Mouse (Mus musculus) midbrain, embryonic 16.5 days (tissue): ENCODE measurements around the gene Zfp800. TPM values are rescaled to one million over a fixed set of nuclear protein-coding genes. Genes with fewer than 3 reads are reported as not detected.

Source experiments
- ATAC-seq: fragments of 200-750 bp; cut with Nextera tagmentation; 2 replicates; pipeline ENCODE4 v1.8.0; 2017; ENCODE audit warnings: moderate TSS enrichment
- H3K27ac ChIP-seq: fragments of 300-500 bp; sonication (generic); 2 replicates; pipeline ENCODE4 v1.5.1; 2014; ENCODE audit warnings: mild to moderate bottlenecking, low read length, mixed read lengths
- H3K27me3 ChIP-seq: fragments of 300-500 bp; sonication (generic); 2 replicates; pipeline ENCODE4 v1.6.1; 2014; ENCODE audit warnings: low read depth, low read length, mixed read lengths; ENCODE audit not compliant: control insufficient read depth, insufficient read depth
- H3K36me3 ChIP-seq: fragments of 300-500 bp; sonication (generic); 2 replicates; pipeline ENCODE4 v1.6.1; 2014; ENCODE audit warnings: mild to moderate bottlenecking, low read length, moderate library complexity, mixed read lengths; ENCODE audit not compliant: control insufficient read depth, insufficient read depth
- H3K4me1 ChIP-seq: fragments of 300-500 bp; sonication (generic); 2 replicates; pipeline ENCODE4 v1.6.1; 2014; ENCODE audit warnings: mild to moderate bottlenecking, low read length, mixed read lengths; ENCODE audit not compliant: control insufficient read depth, insufficient read depth
- H3K4me2 ChIP-seq: fragments of 300-500 bp; sonication (generic); 2 replicates; pipeline ENCODE4 v1.6.1; 2014; ENCODE audit warnings: mild to moderate bottlenecking, low read length, mixed read lengths
- H3K4me3 ChIP-seq: fragments of 300-500 bp; sonication (generic); 2 replicates; pipeline ENCODE4 v1.5.1; 2014; ENCODE audit warnings: low read depth, mild to moderate bottlenecking, low read length, moderate library complexity, mixed read lengths
- H3K9ac ChIP-seq: fragments of 300-500 bp; sonication (generic); 2 replicates; pipeline ENCODE4 v1.6.1; 2014; ENCODE audit warnings: low read depth, low read length, mixed read lengths
- H3K9me3 ChIP-seq: fragments of 300-500 bp; sonication (generic); replicated peaks from 2 replicates; pipeline ENCODE4 v1.6.1; 2014; ENCODE audit warnings: mild to moderate bottlenecking, low read length, mixed read lengths; ENCODE audit not compliant: control insufficient read depth, poor library complexity, severe bottlenecking
- WGBS: fragments of 180-500 bp; shearing (Covaris S2); extraction: QIAGEN DNeasy Blood & Tissue Kit; methylation state at CpG from one replicate; pipeline ENCODE4 v1.1.7; 2014; 5-methylcytosine and 5-hydroxymethylcytosine counted together
- polyA plus RNA-seq: library from polyadenylated mRNA; unstranded; fragments of >200 nt; fragmentation: Nextera tagmentation; extraction: Ambion mirVana; gene quantifications from 2 replicates; pipeline ENCODE4 v1.2.1, GENCODE M21; 2015

The Zfp800 gene
- polyA plus RNA-seq, 1 experiment from 2014 or later: 16.6 TPM

DNA sequence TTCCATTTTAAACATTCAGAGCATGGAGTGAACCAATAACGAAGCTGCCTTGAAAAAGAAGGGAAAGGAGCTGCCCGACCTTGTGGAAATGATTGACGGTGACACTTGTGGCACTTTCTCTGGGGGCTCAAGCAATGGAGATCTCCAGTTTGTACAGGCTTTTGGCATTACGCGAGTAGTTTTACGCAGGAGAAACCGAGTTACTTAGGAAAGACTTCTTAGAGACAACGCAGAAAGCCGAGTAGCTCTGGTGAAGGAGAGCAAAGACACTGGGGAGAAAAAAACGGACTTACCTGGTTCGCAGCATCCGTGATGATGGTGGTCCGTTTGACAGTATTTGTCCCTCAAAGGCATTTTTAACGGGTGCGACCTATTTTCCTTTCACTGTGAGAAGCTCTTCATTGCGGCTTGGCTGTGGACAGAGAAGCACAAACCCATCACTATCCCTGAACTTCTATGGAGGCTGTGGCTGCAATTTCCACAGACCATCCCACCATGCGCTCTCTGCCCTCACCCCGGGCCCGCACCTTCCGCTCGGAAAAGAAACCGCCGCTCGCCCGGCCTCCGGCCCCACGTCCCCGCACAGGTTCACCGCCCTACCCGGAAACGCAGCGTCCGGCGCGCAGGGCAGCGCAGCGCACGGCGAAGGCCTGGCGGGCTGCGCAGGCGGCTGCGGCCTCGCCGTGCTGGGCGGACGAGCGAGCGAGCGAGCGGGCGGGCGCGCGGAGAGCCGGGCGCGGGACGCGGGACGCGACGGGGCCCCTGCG lies 137.2 kb downstream of the Zfp800 start:
- Histone ChIP-seq H3K9ac (peak overlapping the region; percentile 80), H3K36me3 (no peaks in the 10 kb centered on the region), H3K4me3 (peak overlapping the region; percentile 98), H3K4me2 (peak overlapping the region; percentile 97), H3K27ac (peak overlapping the region; percentile 85), H3K27me3 (no peaks in the 10 kb centered on the region), H3K4me1 (peaks cover 9% of the 10 kb centered on the region), H3K9me3 (no peaks in the 10 kb centered on the region)
- WGBS: under 1% methylated on average over 55 of the region's 64 CpGs
- ATAC-seq: no peak; the same call in 1 of the 2 replicates

DNA sequence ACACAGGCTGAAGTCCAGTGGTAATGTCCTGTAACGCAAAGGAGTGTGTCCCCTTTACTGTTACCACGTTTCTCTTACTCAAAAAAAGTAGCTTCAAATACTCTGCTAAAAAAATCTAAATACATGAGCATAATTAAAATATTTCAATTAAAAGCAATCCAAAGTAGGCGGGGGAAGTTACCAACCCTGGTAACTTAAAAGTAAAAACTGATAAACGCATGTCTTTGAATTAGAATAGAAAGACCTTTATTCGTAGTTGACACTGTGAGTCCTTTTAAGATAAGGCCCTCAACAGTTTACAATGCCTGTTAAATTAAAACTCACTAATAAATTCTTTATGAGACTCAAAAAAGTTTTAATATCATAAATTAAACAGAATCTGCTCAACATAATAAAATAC lies 138.1 kb downstream of the Zfp800 start:
- H3K4me3 ChIP-seq: no peak overlapping the region
- H3K27me3 ChIP-seq: no peaks in the 10 kb centered on the region
- H3K27ac ChIP-seq: no peak overlapping the region
- 93% methylated on average over 5 of the region's 5 CpGs for WGBS
- no peaks in the 10 kb centered on the region for H3K9me3 ChIP-seq
- ATAC-seq: no peak
- no peak overlapping the region for H3K4me2 ChIP-seq
- H3K36me3 ChIP-seq: no peaks in the 10 kb centered on the region
- no peak overlapping the region for H3K9ac ChIP-seq
- H3K4me1 ChIP-seq: peaks cover 9% of the 10 kb centered on the region

DNA sequence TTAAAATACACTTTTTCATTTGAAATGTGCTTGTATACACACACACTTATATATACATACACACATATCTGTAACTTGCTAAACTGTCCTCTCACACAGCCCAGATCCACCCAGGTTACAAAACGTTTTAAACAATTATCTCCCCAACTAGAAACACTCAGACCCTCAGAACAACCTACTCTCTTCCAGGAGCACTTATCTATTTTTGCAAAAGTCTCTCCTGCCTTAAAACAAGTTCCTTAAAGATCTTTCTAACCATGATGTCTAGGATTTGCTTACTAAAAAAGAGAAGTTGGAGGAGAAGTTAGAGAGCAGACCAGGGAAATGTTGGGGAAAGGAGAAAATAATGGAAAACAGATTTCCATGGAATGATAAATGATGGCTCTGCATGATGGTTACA lies 139.4 kb downstream of the Zfp800 start:
- Histone ChIP-seq H3K27ac (no peak overlapping the region), H3K9me3 (no peaks in the 10 kb centered on the region), H3K27me3 (no peaks in the 10 kb centered on the region), H3K36me3 (peaks cover 2% of the 10 kb centered on the region; the same call in 1 of the 2 replicates), H3K4me1 (peaks cover 9% of the 10 kb centered on the region), H3K4me2 (no peak overlapping the region), H3K9ac (no peak overlapping the region), H3K4me3 (no peak overlapping the region)
- 73% methylated on average over 1 of the region's 1 CpGs for WGBS
- ATAC-seq: no peak

DNA sequence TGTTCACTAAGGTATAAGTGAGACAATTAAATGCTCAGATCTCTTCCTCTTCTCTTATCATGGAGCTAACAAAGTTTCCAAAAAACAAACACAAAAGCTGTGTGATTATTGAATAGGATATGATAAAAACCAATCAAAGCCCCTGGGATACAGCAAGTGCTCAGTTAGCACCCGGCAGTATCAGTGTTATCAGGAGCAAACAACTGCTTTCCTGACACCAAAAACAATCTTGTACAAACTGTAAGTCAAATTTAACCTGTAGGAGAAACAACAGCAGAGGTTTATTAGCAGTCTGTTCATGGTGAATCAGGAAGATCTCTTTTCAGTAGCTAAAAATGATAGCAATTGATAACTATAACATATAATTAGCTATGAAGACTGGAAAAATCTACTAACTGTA lies 140.0 kb downstream of the Zfp800 start:
- peaks cover 2% of the 10 kb centered on the region; the same call in 1 of the 2 replicates for H3K36me3 ChIP-seq
- no peak overlapping the region for H3K9ac ChIP-seq
- H3K4me1 ChIP-seq: peaks cover 9% of the 10 kb centered on the region
- no peak overlapping the region for H3K4me2 ChIP-seq
- no peaks in the 10 kb centered on the region for H3K9me3 ChIP-seq
- H3K27ac ChIP-seq: no peak overlapping the region
- H3K27me3 ChIP-seq: no peaks in the 10 kb centered on the region
- no peak overlapping the region for H3K4me3 ChIP-seq
- WGBS: 97% methylated on average over 1 of the region's 1 CpGs
- no peak for ATAC-seq

DNA sequence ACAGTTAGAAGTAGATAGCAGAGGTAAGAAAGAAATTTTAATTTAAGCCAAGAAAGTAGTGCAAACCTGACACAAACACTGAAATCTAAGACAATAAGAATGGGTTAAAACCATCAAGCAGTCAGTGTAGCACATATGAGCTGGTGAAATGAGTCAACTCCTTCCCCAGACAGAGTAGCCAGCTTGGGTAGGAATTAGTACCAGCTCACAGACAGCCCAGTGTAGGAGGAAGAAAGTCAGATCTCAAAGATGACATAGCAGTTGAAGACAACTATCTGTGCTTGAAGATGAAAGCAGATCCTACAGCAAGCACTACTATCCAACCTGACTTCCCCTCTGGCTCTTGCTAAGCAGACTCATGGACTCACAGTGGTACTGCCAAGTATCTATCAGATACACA lies 145.0 kb downstream of the Zfp800 start:
- no peak for ATAC-seq
- Histone ChIP-seq H3K4me1 (no peaks in the 10 kb centered on the region), H3K27ac (no peak overlapping the region), H3K36me3 (peaks cover 2% of the 10 kb centered on the region; the same call in 1 of the 2 replicates), H3K4me2 (no peak overlapping the region), H3K27me3 (no peaks in the 10 kb centered on the region), H3K9me3 (no peaks in the 10 kb centered on the region), H3K4me3 (no peak overlapping the region), H3K9ac (no peak overlapping the region)

DNA sequence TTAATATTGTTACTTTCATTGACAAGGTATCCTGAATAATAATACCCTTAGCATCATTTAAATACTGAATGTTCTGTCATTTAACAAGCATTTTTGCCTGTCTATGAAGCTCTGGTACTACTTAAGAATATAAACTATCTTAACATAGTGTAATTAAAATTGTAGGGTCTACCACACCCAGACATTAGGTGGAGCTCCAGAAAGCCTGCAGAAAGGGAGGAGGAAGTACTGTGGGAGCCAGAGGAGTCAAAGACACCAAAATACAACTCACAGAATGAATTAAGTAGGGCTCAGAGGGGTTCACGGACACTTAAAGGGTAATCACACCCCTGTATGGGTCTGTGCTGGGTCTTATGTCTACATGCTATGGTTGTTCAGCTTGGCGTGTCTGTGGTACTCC lies 149.6 kb downstream of the Zfp800 start:
- no peak overlapping the region for H3K4me3 ChIP-seq

DNA sequence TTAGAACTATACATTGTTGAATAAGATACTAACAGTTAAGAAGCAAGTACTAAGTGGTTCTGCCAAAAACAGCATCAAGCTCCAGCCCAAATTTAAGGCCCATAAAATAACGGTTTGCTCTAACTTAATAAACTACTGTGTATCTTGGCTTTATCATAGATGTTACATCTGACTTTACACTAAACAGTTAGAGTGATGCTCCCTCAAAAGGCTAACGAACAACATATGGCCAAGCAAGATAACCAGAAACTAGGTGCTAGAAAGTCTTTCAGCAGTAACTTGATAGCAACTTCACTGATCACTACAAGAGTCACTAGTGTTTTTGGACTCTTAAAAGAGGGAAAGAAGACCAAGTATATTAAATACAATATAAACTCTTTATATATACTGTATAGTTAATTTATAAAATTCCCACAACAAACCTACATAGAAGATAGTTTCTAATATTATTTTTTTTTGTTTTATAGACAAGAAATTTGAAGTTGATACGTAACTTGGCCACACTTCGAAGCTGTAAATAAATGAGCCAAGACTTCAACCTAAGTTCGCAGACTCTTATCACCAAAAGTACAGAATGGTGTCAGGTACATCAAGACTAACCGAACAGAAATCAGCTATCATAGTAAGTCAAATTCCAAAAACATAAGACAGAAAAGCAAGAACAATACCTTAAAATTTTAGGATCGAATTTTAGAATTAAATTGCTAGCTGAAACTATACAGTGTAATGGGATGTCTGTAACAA lies 165.0 kb downstream of the Zfp800 start:
- H3K4me1 ChIP-seq: no peaks in the 10 kb centered on the region
- no peak for ATAC-seq
- H3K27ac ChIP-seq: no peak overlapping the region
- WGBS: 96% methylated on average over 7 of the region's 7 CpGs
- no peaks in the 10 kb centered on the region for H3K9me3 ChIP-seq
- H3K4me2 ChIP-seq: no peak overlapping the region
- peaks cover 2% of the 10 kb centered on the region; the same call in 1 of the 2 replicates for H3K36me3 ChIP-seq
- H3K4me3 ChIP-seq: no peak overlapping the region
- no peaks in the 10 kb centered on the region for H3K27me3 ChIP-seq
- H3K9ac ChIP-seq: no peak overlapping the region

More for the DNA sequence above, 149.6 kb downstream of the Zfp800 start:
- no peaks in the 10 kb centered on the region for H3K9me3 ChIP-seq
- H3K27me3 ChIP-seq: no peaks in the 10 kb centered on the region
- H3K9ac ChIP-seq: no peak overlapping the region
- no peak overlapping the region for H3K27ac ChIP-seq
- 81% methylated on average over 2 of the region's 2 CpGs for WGBS
- peaks cover 6% of the 10 kb centered on the region for H3K36me3 ChIP-seq
- ATAC-seq: no peak
- H3K4me1 ChIP-seq: no peaks in the 10 kb centered on the region
- no peak overlapping the region for H3K4me2 ChIP-seq

DNA sequence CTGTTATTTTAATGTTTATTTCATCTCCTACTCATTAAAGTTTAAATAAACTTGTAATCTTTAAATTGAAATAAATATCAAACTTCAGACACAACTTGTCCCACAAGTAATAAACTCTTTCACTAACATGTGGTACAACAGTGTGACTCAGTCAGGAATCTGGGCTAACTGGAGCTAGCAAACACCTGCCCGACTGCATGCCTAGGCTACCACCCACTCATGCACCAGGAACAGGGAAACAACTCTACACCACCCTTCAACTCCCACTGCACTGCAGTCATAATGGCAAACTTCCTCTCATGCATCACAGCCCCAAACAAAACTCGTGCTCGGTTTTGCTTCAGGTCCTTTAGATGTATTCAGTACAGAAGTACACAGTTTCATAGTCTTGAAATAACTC lies 169.7 kb downstream of the Zfp800 start:
- H3K27ac ChIP-seq: no peak overlapping the region
- no peaks in the 10 kb centered on the region for H3K9me3 ChIP-seq
- H3K27me3 ChIP-seq: no peaks in the 10 kb centered on the region
- no peak overlapping the region for H3K9ac ChIP-seq
- WGBS: 91% methylated on average over 3 of the region's 3 CpGs
- H3K4me2 ChIP-seq: no peak overlapping the region
- H3K4me3 ChIP-seq: no peak overlapping the region
- H3K4me1 ChIP-seq: no peaks in the 10 kb centered on the region
- ATAC-seq: no peak
- peaks cover 2% of the 10 kb centered on the region; the same call in 1 of the 2 replicates for H3K36me3 ChIP-seq

DNA sequence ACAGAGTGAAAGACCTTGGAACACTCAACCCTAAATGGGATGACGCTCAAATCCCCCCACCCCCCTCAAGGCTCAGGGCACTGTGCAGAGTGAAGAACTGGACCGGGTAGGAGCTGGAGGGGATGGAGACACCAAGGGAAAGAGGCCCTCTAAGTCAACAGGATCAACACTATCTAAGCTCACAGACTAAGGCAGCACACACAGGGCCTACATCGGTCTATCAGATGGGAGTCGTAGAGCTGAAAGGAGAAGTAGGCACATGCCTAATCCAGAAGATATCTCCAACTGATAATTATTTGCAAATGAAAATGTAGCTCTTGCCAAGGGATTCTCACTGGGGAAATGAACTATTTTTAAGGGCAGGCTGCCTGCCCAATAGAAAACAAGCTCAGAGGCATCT lies 176.8 kb downstream of the Zfp800 start:
- Histone ChIP-seq H3K36me3 (no peaks in the 10 kb centered on the region), H3K27ac (no peak overlapping the region), H3K4me3 (no peak overlapping the region), H3K4me1 (no peaks in the 10 kb centered on the region), H3K9ac (no peak overlapping the region), H3K27me3 (no peaks in the 10 kb centered on the region), H3K9me3 (no peaks in the 10 kb centered on the region), H3K4me2 (no peak overlapping the region)
- ATAC-seq: no peak
- WGBS: 93% methylated on average over 4 of the region's 4 CpGs
